9 mouse cellular contexts compared by ENCODE assay signal in the genomic region with DNA sequence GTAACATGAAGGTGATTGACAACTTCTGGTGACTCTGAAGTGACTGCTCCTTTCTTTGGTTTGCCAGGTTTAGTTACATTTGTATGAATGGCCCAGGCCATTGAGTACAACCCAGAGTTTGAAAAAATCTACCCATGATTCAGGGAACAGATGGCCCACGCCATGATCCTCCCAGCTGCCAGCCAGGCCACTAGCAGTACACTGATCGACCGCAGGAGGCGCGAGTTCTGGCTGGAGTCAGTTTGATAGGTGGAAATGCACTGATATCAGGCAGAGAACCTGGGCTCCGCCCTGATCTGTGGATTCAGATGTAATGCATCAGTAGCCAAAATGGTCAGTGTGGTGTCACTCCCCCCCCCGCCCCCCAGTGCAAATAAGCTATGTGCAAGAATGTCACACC.
DNase-seq lines count a peak whose midpoint lies in the region; ATAC-seq and TF ChIP-seq lines count a peak whose summit lies in the region.
"Had no signal": no experiment of that assay in that cellular context is flagged by ENCODE, and none has a peak within 500 bp of the region (broad histone marks: within the 10 kb centered on the region; RNA-seq: fewer than 3 reads in every experiment).

No protein-coding gene starts in this region.

- H3K36me3 ChIP-seq in lung, embryonic 14.5 days (ENCODE audit: insufficient read depth) = peaks cover 7% of the 10 kb centered on the region; the same call in 1 of the 2 replicates
- 0 out of 2 replicates have a peak, but pooled peaks cover 2% of the 10 kb centered on the region for H3K36me3 ChIP-seq in forebrain, embryonic 14.5 days (ENCODE audit: control insufficient read depth, insufficient read depth, low read length)
- no peaks in the 10 kb centered on the region; the same call in 1 of the 2 replicates for H3K36me3 ChIP-seq in kidney, embryonic 14.5 days (ENCODE audit: control insufficient read depth, insufficient read depth, low read length)

- peak; percentile 56 for TF ChIP-seq CTCF in lung, embryonic 14.5 days (IDR thresholded peaks at IDR 0.05; ENCODE audit: low read depth)

- peaks cover 12% of the 10 kb centered on the region; the same call in 1 of the 2 replicates for H3K4me1 ChIP-seq in lung, embryonic 14.5 days (ENCODE audit: insufficient read depth)
- H3K4me1 ChIP-seq in forebrain, embryonic 14.5 days (ENCODE audit: control insufficient read depth, insufficient read depth, low read length) = peaks cover 18% of the 10 kb centered on the region
- H3K4me1 ChIP-seq in kidney, embryonic 14.5 days (ENCODE audit: control insufficient read depth, insufficient read depth, low read length) = peaks cover 16% of the 10 kb centered on the region; the same call in 1 of the 2 replicates

- no peaks in the 10 kb centered on the region for H3K9me3 ChIP-seq in lung, embryonic 14.5 days (ENCODE audit: low read depth, low read length)
- H3K9me3 ChIP-seq in forebrain, embryonic 14.5 days (replicated peaks; ENCODE audit: control insufficient read depth, low read length) = no peaks in the 10 kb centered on the region
- H3K9me3 ChIP-seq in kidney, embryonic 14.5 days (ENCODE audit: control insufficient read depth, low read length) = no peaks in the 10 kb centered on the region

- H3K27me3 ChIP-seq in lung, embryonic 14.5 days (ENCODE audit: insufficient read depth, low read length) = no peaks in the 10 kb centered on the region
- H3K27me3 ChIP-seq in forebrain, embryonic 14.5 days (replicated peaks; ENCODE audit: control insufficient read depth, insufficient read depth, low read length) = no peaks in the 10 kb centered on the region
- H3K27me3 ChIP-seq in kidney, embryonic 14.5 days (ENCODE audit: control insufficient read depth, insufficient read depth, low read length) = no peaks in the 10 kb centered on the region

- H3K9ac ChIP-seq in lung, embryonic 14.5 days = no peak overlapping the region
- H3K9ac ChIP-seq in forebrain, embryonic 14.5 days (ENCODE audit: low read length) = no peak overlapping the region
- no peak overlapping the region for H3K9ac ChIP-seq in kidney, embryonic 14.5 days (ENCODE audit: low read depth, low read length)

- H3K4me2 ChIP-seq in lung, embryonic 14.5 days = no peak overlapping the region
- no peak overlapping the region for H3K4me2 ChIP-seq in forebrain, embryonic 14.5 days (ENCODE audit: low read length)
- H3K4me2 ChIP-seq in kidney, embryonic 14.5 days (replicated peaks; ENCODE audit: low read depth, low read length) = no peak overlapping the region

- no peak overlapping the region for H3K27ac ChIP-seq in lung, embryonic 14.5 days (ENCODE audit: low read depth)
- 0 out of 2 replicates have a peak overlapping the region, but pooled peaks have one; percentile 3 for H3K27ac ChIP-seq in forebrain, embryonic 14.5 days (ENCODE audit: low read depth, low read length)
- no peak overlapping the region for H3K27ac ChIP-seq in kidney, embryonic 14.5 days (ENCODE audit: low read depth, low read length)

- WGBS in lung, embryonic 14.5 days = 48% methylated on average over 7 of the region's 7 CpGs
- WGBS in forebrain, embryonic 14.5 days = 55% methylated on average over 7 of the region's 7 CpGs
- 61% methylated on average over 7 of the region's 7 CpGs for WGBS in kidney, embryonic 14.5 days

- no peak overlapping the region for H3K4me3 ChIP-seq in lung, embryonic 14.5 days (ENCODE audit: low read depth, low read length)
- H3K4me3 ChIP-seq in forebrain, embryonic 14.5 days (ENCODE audit: low read depth, low read length) = no peak overlapping the region
- no peak overlapping the region for H3K4me3 ChIP-seq in kidney, embryonic 14.5 days (ENCODE audit: low read length)

- DNase-seq in embryo, embryonic 10 days (ENCODE audit: low spot score) = peak; percentile 54
- DNase-seq in embryo, embryonic 9.5 days (ENCODE audit: extremely low spot score) = no peak
- DNase-seq in lung, embryonic 14.5 days = no peak
- DNase-seq in lung, postnatal 25 days (ENCODE audit: low spot score) = no peak
- DNase-seq in forebrain, embryonic 14.5 days (ENCODE audit: low spot score) = peak; percentile 49
- peak; percentile 60 for DNase-seq in retina, postnatal 7 days (ENCODE audit: low read depth, low spot score)
- DNase-seq in layer of hippocampus, postnatal 36 days = no peak
- DNase-seq: heart, adult 11 months had no signal

- no peak for ATAC-seq in lung, embryonic 14.5 days (ENCODE audit: insufficient read depth)
- ATAC-seq in forebrain, embryonic 14.5 days = 0 out of 2 replicates have a peak, but pooled peaks have one; percentile 10
- no peak for ATAC-seq in kidney, embryonic 14.5 days (ENCODE audit: low FRiP score, low TSS enrichment)

Comparison
In these comparisons a context has a peak if more than half of its experiments do, and no peak if none do; other contexts are left out.
1. DNase-seq: peak in embryo, embryonic 10 days (single experiment), forebrain, embryonic 14.5 days (single experiment) and retina, postnatal 7 days (single experiment); none in embryo, embryonic 9.5 days (single experiment), lung, embryonic 14.5 days (single experiment), lung, postnatal 25 days (single experiment) and layer of hippocampus, postnatal 36 days (0 of 2).